Mouse (Mus musculus): Measurements from ENCODE around the gene March8.

DNA sequence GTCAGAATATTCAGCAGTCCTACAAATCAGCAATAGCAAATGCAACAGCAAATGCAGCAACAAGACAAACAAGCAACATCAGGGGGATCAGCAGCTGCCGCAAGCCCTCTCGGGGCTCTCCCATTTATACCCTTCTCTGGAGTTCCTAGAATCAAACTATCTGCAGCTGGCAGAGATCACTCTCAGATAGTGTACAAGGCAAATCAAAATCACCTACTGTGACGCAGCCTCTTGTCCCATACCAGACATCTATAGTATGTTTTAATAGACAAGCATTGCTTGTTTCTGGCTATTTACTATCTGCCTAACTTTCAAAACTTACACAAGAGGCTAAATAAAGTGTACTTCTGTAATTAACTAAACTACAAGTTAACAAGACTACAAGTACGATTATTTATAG, 24.2 kb downstream of the March8 start:
- TF ChIP-seq POLR2A (IDR thresholded peaks at IDR 0.05; ENCODE audit: control insufficient read depth in 1 of 2, insufficient read depth in 1 of 2, low read depth in 1 of 2, low read length in 2 of 2, poor library complexity in 1 of 2) (no peak), CTCF (IDR thresholded peaks at IDR 0.05 in 2 of 3, conservative IDR thresholded peaks at IDR 0.05 in 1 of 3; ENCODE audit: control insufficient read depth in 1 of 3, insufficient read depth in 1 of 3, low read depth in 2 of 3, low read length in 3 of 3, poor library complexity in 1 of 3, severe bottlenecking in 1 of 3) (no peak), ZKSCAN1 (IDR thresholded peaks at IDR 0.05; ENCODE audit: low read depth, low read length) (no peak), ZC3H11A (IDR thresholded peaks at IDR 0.05; ENCODE audit: low read depth, low read length) (no peak), MAFK (IDR thresholded peaks at IDR 0.05; ENCODE audit: borderline replicate concordance, low read depth, low read length) (no peak), E2F4 (IDR thresholded peaks at IDR 0.05; ENCODE audit: borderline replicate concordance, low read depth, low read length) (no peak), NRF1 (IDR thresholded peaks at IDR 0.05; ENCODE audit: insufficient read depth, low read depth, low read length, poor library complexity, severe bottlenecking) (no peak), SIN3A (IDR thresholded peaks at IDR 0.05; ENCODE audit: low read length) (no peak), MYB (IDR thresholded peaks at IDR 0.05; ENCODE audit: low read depth, low read length) (no peak), USF2 (IDR thresholded peaks at IDR 0.05; ENCODE audit: borderline replicate concordance in 1 of 2, insufficient read depth in 1 of 2, low read depth in 1 of 2, low read length in 2 of 2) (no peak)

All from MEL (cell line).